Mouse (Mus musculus): ENCODE measurements at regions not wholly inside any gene's neighbourhood (a gene's known extent, or its start where the extent isn't known, plus 50 kb on each side); places are given as distances from the start of the nearest gene placed in this dataset.
"Not testable (repeated sequence)": the region's sequence is repeated elsewhere in the genome, so short reads cannot be mapped to it uniquely, and the experiment has no call there.

DNA sequence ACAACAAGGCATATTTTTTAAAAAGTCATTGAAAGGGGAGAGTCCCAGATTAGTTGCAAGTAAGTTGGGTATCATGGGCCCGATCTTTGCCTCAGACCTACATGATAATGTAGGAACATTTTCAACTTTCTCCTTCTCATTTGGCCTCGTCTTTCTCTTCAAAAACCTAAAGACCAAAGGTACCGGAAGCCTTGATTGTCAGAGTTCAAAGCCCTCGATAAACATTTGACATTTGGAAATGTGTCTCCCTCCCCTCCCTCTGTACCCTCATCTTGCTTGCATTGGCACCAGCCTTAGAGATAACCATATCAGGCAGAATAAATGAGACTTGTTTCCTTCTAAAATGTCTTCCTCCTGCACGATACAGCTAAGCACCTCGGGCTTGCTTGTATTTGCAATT, 302.8 kb downstream of the Ets1 start:
- intact Hi-C loops (cut with DNase I) = no loop called here
- DNase-seq (ENCODE audit: low spot score in 2 of 2) = no peak

DNA sequence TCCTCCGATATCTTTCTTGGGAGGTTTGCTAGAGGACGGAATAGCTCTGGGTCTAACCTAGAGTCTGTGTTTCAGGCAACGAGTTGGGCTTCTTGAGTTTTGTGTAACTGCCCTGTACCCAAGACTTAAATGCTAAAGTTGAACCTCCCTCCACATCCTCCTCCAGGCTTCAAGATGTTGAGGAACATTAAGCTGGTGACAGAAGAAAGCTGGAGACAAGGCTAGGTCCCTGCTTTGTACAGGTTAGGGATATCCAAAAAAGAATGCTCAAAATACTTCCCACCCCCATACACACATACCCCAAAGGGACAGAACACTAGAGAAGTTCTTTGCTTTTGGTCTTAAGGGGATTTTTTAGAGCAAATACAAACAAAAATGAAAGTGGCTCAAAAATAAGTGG, 303.6 kb downstream of the Ets1 start:
- intact Hi-C loops (cut with DNase I) = loop anchor here (1.0 to 5.0 kb wide), 6 partner anchors 143 to 532 kb away; no protein-coding TSS in a partner anchor

DNA sequence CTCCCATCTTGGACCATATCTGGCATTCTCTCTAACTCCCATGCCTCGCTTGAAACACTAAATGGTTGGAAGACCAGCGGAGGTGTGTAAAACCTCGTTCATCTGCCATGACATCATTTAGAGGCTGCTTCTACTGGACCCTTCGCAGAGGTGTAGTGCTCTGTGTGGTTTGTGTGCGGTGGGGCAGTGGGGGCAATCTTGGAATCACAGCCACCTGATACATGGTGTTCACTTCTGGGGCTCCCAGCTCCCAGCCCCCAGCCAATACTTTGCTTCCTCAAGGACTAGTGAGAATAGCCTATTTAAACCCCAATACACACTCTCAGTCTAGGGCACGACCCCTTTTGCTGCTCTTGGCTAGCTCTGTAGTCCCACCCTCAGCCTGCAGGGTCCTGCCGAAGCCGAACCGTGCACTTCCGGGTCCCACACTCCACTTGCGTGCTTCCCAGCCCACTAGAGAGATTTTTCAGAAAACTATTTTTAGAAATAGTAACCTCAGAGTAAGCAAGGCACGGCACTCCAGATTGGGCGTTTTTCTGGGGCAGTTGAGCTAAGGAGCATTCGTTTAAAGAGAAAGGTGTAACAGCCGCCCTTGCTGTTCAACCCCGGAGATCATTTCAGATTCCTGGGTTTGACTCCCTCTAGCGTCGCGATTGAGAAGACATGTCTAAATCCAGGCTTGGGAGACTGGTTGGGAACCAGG, 304.2 kb downstream of the Ets1 start:
- intact Hi-C loops (cut with DNase I) = loop anchor here (1.0 to 5.0 kb wide), 6 partner anchors 142 to 533 kb away; no protein-coding TSS in a partner anchor
- DNase-seq (ENCODE audit: low spot score in 2 of 2) = peak; percentile 61 to 70

More for the DNA sequence above, 303.6 kb downstream of the Ets1 start:
- DNase-seq (ENCODE audit: low spot score in 2 of 2) = no peak

DNA sequence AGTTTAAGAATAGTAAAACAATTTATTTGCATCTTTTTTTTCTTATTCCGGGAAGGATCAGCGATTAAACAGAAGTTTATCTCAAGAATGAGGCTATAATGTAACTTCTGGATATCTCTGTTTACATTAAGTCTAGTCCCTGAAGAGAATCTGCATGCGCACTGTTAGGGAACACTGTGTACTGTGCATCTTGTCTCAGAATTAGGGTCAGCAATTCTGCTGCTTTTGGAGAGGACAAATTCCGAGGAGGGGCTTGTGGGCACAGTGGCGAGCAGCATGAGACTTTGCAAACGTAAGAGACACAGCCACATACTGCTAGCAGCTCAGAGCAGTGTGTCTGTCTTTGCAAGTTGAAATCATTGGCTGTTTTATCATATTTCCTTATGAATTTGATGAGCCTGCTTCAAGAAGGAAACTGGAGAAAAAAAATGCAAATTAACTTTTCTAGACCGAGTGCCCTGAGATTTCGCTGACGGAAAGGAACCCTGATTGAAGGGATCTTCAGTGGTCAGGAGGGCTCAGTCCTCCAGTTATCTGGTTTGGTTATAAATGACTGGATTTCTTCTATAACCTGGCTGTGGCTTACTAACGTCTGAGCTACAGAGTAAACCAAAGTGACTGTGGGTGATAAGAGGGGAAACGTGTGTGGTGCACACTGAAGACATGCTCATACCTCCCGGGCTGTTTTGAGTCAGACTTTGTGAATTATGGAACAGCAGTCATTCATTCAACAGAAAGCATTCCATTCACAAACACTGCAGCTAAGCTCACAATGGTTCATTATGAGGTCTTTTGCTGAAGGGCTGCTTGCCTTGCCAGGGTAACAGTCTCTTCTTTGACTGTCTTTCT, 305.1 kb downstream of the Ets1 start:
- intact Hi-C loops (cut with DNase I) = loop anchor here (1.0 to 5.0 kb wide), 6 partner anchors 141 to 534 kb away; no protein-coding TSS in a partner anchor
- no peak for DNase-seq (ENCODE audit: low spot score in 2 of 2)

GRCm38 (mm10) chr9:32941768-32942030, 305.7 kb downstream of the Ets1 start:
- no peak for DNase-seq (ENCODE audit: low spot score in 2 of 2)
- intact Hi-C loops (cut with DNase I) = loop anchor here (2.0 to 5.0 kb wide), 5 partner anchors 141 to 534 kb away; no protein-coding TSS in a partner anchor

GRCm38 (mm10) chr9:32947221-32947620, 311.2 kb downstream of the Ets1 start:
- no peak for DNase-seq (ENCODE audit: low spot score in 2 of 2)
- intact Hi-C loops (cut with DNase I) = no loop called here

GRCm38 (mm10) chr9:32949036-32949435, 313.0 kb downstream of the Ets1 start:
- DNase-seq (ENCODE audit: low spot score in 2 of 2) = no peak
- intact Hi-C loops (cut with DNase I) = no loop called here

GRCm38 (mm10) chr9:32958716-32959115, 322.7 kb downstream of the Ets1 start:
- intact Hi-C loops (cut with DNase I) = no loop called here
- DNase-seq (ENCODE audit: low spot score in 2 of 2) = no peak

DNA sequence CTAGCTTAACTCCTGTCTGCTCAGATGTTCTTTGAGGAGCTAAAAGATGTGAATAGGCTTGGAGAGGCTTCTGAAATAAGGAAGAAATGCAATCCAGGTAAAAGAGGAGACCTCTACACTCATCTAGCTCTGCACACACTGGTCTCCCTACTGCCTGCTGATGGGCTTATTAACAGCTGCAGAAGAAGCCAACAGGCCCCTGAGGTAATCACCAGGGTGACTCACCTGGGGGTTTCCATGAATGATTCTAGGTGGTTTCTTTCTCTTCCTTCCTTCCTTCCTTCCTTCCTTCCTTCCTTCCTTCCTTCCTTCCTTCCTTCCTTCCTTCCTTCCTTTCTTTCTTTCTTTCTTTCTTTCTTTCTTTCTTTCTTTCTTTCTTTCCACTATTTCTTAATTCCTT, 323.4 kb downstream of the Ets1 start:
- DNase-seq (ENCODE audit: low spot score in 2 of 2); intact Hi-C loops (cut with DNase I): not testable (repeated sequence)

DNA sequence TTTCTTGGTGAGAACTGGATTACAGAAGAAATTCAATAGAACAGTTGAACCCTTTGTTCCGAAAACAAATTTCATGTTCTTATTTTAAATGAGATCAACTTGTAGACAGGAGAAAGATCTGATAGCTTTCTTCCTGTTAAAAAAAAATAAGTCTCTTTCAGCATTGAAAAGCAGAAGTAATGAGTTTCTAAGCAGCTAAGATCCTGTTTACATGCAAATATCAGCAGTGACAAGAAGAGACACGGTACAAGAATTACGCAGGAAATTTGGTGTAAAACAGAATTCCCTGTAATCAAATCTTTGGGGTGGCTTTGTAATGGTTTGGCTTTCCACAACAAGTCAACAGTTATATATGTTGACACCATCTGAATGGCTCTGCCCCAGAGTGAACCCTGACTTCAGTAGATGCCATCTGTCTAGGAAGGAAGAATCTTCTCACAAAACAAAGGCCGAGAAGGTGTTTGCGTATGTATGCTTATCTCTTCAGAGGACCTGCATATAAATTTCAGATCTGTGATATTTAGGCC, 326.7 kb downstream of the Ets1 start:
- intact Hi-C loops (cut with DNase I) = no loop called here
- DNase-seq (ENCODE audit: low spot score in 2 of 2) = no peak

GRCm38 (mm10) chr9:32968446-32968845, 332.4 kb downstream of the Ets1 start:
- intact Hi-C loops (cut with DNase I) = no loop called here
- no peak for DNase-seq (ENCODE audit: low spot score in 2 of 2)

- DNase-seq (ENCODE audit: low spot score in 2 of 2) = no peak
- intact Hi-C loops (cut with DNase I) = no loop called here
Measured at GRCm38 (mm10) chr9:32971421-32971820, 335.4 kb downstream of the Ets1 start.

- intact Hi-C loops (cut with DNase I) = no loop called here
- DNase-seq (ENCODE audit: low spot score in 2 of 2) = no peak
Measured at GRCm38 (mm10) chr9:32971926-32972325, 335.9 kb downstream of the Ets1 start.

- intact Hi-C loops (cut with DNase I) = no loop called here
Measured at GRCm38 (mm10) chr9:32972431-32973052, 336.5 kb downstream of the Ets1 start.

DNA sequence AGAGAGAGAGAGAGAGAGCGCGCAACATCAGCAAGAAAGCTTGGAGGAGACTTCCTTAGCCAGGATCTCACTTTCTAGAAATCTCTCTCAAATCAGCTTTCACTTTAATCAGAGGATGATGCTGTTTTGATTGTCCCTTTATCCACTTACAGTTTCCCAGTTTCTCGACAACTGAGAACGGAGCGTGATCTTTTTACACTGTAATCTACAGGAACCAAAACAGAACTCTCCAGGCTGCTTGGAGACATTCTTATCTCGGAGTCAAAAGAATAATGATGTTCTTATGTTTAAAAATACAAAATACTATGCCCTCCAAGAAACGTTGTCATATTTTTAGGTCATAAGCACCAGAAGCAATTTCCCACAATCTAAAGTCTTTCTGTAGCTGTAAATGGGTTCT, 341.7 kb downstream of the Ets1 start:
- no peak for DNase-seq (ENCODE audit: low spot score in 2 of 2)
- intact Hi-C loops (cut with DNase I) = no loop called here

More at GRCm38 (mm10) chr9:32972431-32973052, 336.5 kb downstream of the Ets1 start:
- no peak for DNase-seq (ENCODE audit: low spot score in 2 of 2)

DNA sequence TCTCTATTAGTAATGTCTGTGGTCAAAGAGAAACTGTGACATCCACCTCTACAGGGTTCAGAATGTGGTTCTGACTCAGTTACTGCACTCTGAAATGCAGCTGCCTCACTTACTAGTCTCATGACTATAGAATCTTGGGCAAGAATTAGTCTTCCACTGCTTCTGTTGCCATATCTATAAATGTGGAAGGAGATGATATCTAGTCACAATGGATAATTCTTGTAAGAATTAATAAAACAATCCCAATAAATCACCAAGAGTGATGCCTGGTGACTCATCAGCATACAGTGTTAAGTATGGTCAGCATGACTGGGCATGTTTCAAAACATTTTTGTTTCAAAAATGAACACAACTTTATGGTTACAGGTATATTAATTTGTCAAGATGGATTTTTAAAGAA, 344.8 kb downstream of the Ets1 start:
- DNase-seq (ENCODE audit: low spot score in 2 of 2) = no peak
- intact Hi-C loops (cut with DNase I) = no loop called here

- no peak for DNase-seq (ENCODE audit: low spot score in 2 of 2)
- intact Hi-C loops (cut with DNase I) = no loop called here
Measured at GRCm38 (mm10) chr9:32983182-32983581, 347.2 kb downstream of the Ets1 start.

DNA sequence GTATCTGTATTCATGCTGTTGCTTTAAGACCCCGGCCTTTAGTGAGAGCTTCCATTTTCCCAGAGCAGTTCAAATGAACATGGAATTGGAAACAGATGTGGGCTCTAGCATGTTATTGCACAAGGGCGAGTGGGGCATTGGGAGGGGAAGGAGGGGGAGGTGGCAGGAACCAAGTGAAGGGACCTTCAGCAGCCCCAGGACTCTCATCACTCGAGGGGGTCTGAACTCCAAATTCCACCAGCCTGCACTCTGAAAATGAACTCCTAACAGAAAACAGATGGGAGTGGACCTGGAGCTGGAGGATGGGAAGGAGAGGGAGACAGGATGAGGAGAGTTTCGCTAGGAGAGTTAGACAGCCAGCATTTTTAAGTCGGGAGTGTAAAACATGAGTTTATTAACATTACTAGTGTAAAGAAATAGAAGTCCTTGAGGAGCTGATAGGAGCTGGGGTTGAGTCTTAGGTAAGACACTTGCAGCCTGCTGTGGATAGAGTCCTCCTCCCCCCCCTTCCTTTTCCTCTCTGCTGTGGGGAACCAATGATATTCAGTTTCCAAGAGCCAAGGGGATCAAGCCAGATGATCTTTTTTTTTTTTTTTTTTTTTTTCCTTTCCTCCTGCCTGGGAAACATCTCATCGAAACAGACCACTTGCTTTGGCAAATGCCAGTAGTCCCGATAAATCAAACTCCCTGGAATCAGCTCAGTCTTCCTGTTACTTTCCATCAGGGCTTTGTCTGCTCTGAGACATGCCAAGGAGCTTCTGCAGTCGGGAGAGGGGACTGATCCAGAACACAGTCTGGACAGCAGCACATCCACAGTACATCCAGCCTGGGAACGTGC, 351.0 kb downstream of the Ets1 start:
- DNase-seq (ENCODE audit: low spot score in 2 of 2) = no peak
- intact Hi-C loops (cut with DNase I) = no loop called here

- no peak for DNase-seq (ENCODE audit: low spot score in 2 of 2)
- intact Hi-C loops (cut with DNase I) = no loop called here
Measured at GRCm38 (mm10) chr9:32989006-32989405, 353.0 kb downstream of the Ets1 start.

Measured in left cerebral cortex, postnatal 36 days (tissue).